Mouse (Mus musculus) lung, postnatal 14 days (tissue): ENCODE measurements around the gene Ppm1a.
"Not testable (repeated sequence)": the region's sequence is repeated elsewhere in the genome, so short reads cannot be mapped to it uniquely, and the experiment has no call there.

ENCODE experiments used
- DNase-seq: peaks from one replicate; pipeline ENCODE4 v3.0.0; 2021

Ppm1a gene

GRCm38 (mm10) chr12:72761649-72762261 is 4.5 kb downstream of the Ppm1a start:
- DNase-seq, result peak; percentile 60

GRCm38 (mm10) chr12:72762502-72762901 is 5.2 kb downstream of the Ppm1a start:
- DNase-seq, result no peak

- no peak for DNase-seq
Observed at GRCm38 (mm10) chr12:72763156-72763555, 5.9 kb downstream of the Ppm1a start.

GRCm38 (mm10) chr12:72767809-72768208 is 10.6 kb downstream of the Ppm1a start:
- no peak for DNase-seq

GRCm38 (mm10) chr12:72768230-72768629 is 11.0 kb downstream of the Ppm1a start:
- DNase-seq, result no peak

GRCm38 (mm10) chr12:72769546-72770230 is 12.4 kb downstream of the Ppm1a start:
- no peak for DNase-seq

- DNase-seq, result no peak
Observed at GRCm38 (mm10) chr12:72771153-72771552, 13.9 kb downstream of the Ppm1a start.

GRCm38 (mm10) chr12:72771711-72772110 is 14.5 kb downstream of the Ppm1a start:
- DNase-seq, result no peak

GRCm38 (mm10) chr12:72773921-72774320 is 16.7 kb downstream of the Ppm1a start:
- no peak for DNase-seq

- DNase-seq, result no peak
Observed at GRCm38 (mm10) chr12:72777244-72777643, 20.0 kb downstream of the Ppm1a start.

- DNase-seq, result no peak
Observed at GRCm38 (mm10) chr12:72780136-72780535, 22.9 kb downstream of the Ppm1a start.

- DNase-seq, result not testable (repeated sequence)
Observed at GRCm38 (mm10) chr12:72782786-72783185, 25.5 kb downstream of the Ppm1a start.

GRCm38 (mm10) chr12:72785183-72785930 is 28.1 kb downstream of the Ppm1a start:
- DNase-seq, result no peak

GRCm38 (mm10) chr12:72786551-72786950 is 29.3 kb downstream of the Ppm1a start:
- DNase-seq, result no peak

- DNase-seq, result no peak
Observed at GRCm38 (mm10) chr12:72786986-72787385, 29.7 kb downstream of the Ppm1a start.

- DNase-seq, result no peak
Observed at GRCm38 (mm10) chr12:72790538-72790937, 33.3 kb downstream of the Ppm1a start.

GRCm38 (mm10) chr12:72792320-72793091 is 35.3 kb downstream of the Ppm1a start:
- DNase-seq, result no peak

GRCm38 (mm10) chr12:72793983-72794382 is 36.7 kb downstream of the Ppm1a start:
- no peak for DNase-seq

GRCm38 (mm10) chr12:72809798-72810197 is 52.5 kb downstream of the Ppm1a start:
- no peak for DNase-seq

- DNase-seq, result no peak
Observed at GRCm38 (mm10) chr12:72811588-72811987, 54.3 kb downstream of the Ppm1a start.

- peak; percentile 38 for DNase-seq
Observed at GRCm38 (mm10) chr12:72820940-72821431, 63.7 kb downstream of the Ppm1a start.

GRCm38 (mm10) chr12:72821589-72821988 is 64.3 kb downstream of the Ppm1a start:
- no peak for DNase-seq

GRCm38 (mm10) chr12:72825656-72826055 is 68.4 kb downstream of the Ppm1a start:
- DNase-seq, result no peak
